Mouse (Mus musculus) limb, embryonic 15.5 days (tissue): Measurements from ENCODE around the gene Chrnb4. TPM values are rescaled to one million over a fixed set of nuclear protein-coding genes. Genes with fewer than 3 reads are reported as not detected.

Experiments
- ATAC-seq: fragments of 200-750 bp; cut with Nextera tagmentation; 2 replicates; pipeline ENCODE4 v1.8.0; 2017; ENCODE audit warnings: low read depth, moderate TSS enrichment; ENCODE audit not compliant: insufficient number of reproducible peaks, low FRiP score, low TSS enrichment
- H3K27ac ChIP-seq: fragments of 300-500 bp; sonication (generic); 2 replicates; pipeline ENCODE4 v1.5.1; 2015; ENCODE audit warnings: moderate library complexity, mild to moderate bottlenecking, inconsistent platforms
- H3K27me3 ChIP-seq: fragments of 300-500 bp; sonication (generic); 2 replicates; pipeline ENCODE4 v1.6.1; 2015; ENCODE audit warnings: inconsistent platforms
- H3K36me3 ChIP-seq: fragments of 300-500 bp; sonication (generic); 2 replicates; pipeline ENCODE4 v1.6.1; 2015; ENCODE audit warnings: inconsistent platforms
- H3K4me1 ChIP-seq: fragments of 300-500 bp; sonication (generic); 2 replicates; pipeline ENCODE4 v1.6.1; 2015; ENCODE audit warnings: inconsistent platforms
- H3K4me2 ChIP-seq: fragments of 300-500 bp; sonication (generic); 2 replicates; pipeline ENCODE4 v1.6.1; 2015; ENCODE audit warnings: mild to moderate bottlenecking, inconsistent platforms
- H3K4me3 ChIP-seq: fragments of 300-500 bp; sonication (generic); 2 replicates; pipeline ENCODE4 v1.5.1; 2015; ENCODE audit warnings: mild to moderate bottlenecking, inconsistent platforms
- H3K9ac ChIP-seq: fragments of 300-500 bp; sonication (generic); 2 replicates; pipeline ENCODE4 v1.6.1; 2015; ENCODE audit warnings: inconsistent platforms
- H3K9me3 ChIP-seq: fragments of 300-500 bp; sonication (generic); 2 replicates; pipeline ENCODE4 v1.6.1; 2016; ENCODE audit warnings: inconsistent platforms
- WGBS: fragments of 180-500 bp; shearing (Covaris S2); methylation state at CpG from one replicate; pipeline ENCODE4 v1.1.7; 2015; 5-methylcytosine and 5-hydroxymethylcytosine counted together
- polyA plus RNA-seq: library from polyadenylated mRNA; unstranded; fragments of >200 nt; fragmentation: Nextera tagmentation; extraction: Ambion mirVana; gene quantifications from 2 replicates; pipeline ENCODE4 v1.2.1, GENCODE M21; 2015

Chrnb4 gene
- polyA plus RNA-seq: 0.17 and 0.33 TPM in 2 replicates

GRCm38 (mm10) chr9:55048211-55048880 is at the start of gene Chrnb4:
Gene Chrnb4 (minus strand): TSS chr9:55048779.
- WGBS: under 1% methylated on average over 23 of the region's 23 CpGs
- peak; percentile 52 for ATAC-seq
- no peaks in the 10 kb centered on the region for H3K27me3 ChIP-seq
- peak within 1 kb of the TSS; percentile 92 for H3K4me2 ChIP-seq
- H3K4me1 ChIP-seq: peaks cover 9% of the 10 kb centered on the region; the same call in 1 of the 2 replicates
- peak within 1 kb of the TSS; percentile 47 for H3K9ac ChIP-seq
- no peaks in the 10 kb centered on the region for H3K36me3 ChIP-seq
- H3K4me3 ChIP-seq: peak within 1 kb of the TSS; percentile 49
- no peaks in the 10 kb centered on the region for H3K9me3 ChIP-seq
- H3K27ac ChIP-seq: no peak within 1 kb of the TSS

GRCm38 (mm10) chr9:55096870-55097269 is 48.3 kb upstream of the Chrnb4 start:
- no peak overlapping the region for H3K9ac ChIP-seq
- no peaks in the 10 kb centered on the region for H3K36me3 ChIP-seq
- 91% methylated on average over 4 of the region's 4 CpGs for WGBS
- H3K27ac ChIP-seq: no peak overlapping the region
- no peak for ATAC-seq
- H3K9me3 ChIP-seq: no peaks in the 10 kb centered on the region
- no peaks in the 10 kb centered on the region for H3K4me1 ChIP-seq
- H3K4me2 ChIP-seq: no peak overlapping the region
- no peaks in the 10 kb centered on the region for H3K27me3 ChIP-seq
- no peak overlapping the region for H3K4me3 ChIP-seq

GRCm38 (mm10) chr9:55096033-55096432 is 47.5 kb upstream of the Chrnb4 start:
- no peak overlapping the region for H3K4me2 ChIP-seq
- H3K4me3 ChIP-seq: no peak overlapping the region
- no peak overlapping the region for H3K27ac ChIP-seq
- H3K36me3 ChIP-seq: no peaks in the 10 kb centered on the region
- H3K9me3 ChIP-seq: no peaks in the 10 kb centered on the region
- no peak overlapping the region for H3K9ac ChIP-seq
- no peak for ATAC-seq
- WGBS: 61% methylated on average over 3 of the region's 3 CpGs
- no peaks in the 10 kb centered on the region for H3K27me3 ChIP-seq
- no peaks in the 10 kb centered on the region for H3K4me1 ChIP-seq

GRCm38 (mm10) chr9:55090141-55090540 is 41.6 kb upstream of the Chrnb4 start:
- Histone ChIP-seq H3K9me3 (no peaks in the 10 kb centered on the region), H3K9ac (no peak overlapping the region), H3K4me1 (no peaks in the 10 kb centered on the region), H3K4me2 (no peak overlapping the region), H3K36me3 (no peaks in the 10 kb centered on the region), H3K4me3 (no peak overlapping the region), H3K27ac (no peak overlapping the region), H3K27me3 (no peaks in the 10 kb centered on the region)
- 14% methylated on average over 5 of the region's 5 CpGs for WGBS
- ATAC-seq: no peak

GRCm38 (mm10) chr9:55089226-55089625 is 40.6 kb upstream of the Chrnb4 start:
- no peak overlapping the region for H3K9ac ChIP-seq
- H3K27ac ChIP-seq: no peak overlapping the region
- H3K4me1 ChIP-seq: no peaks in the 10 kb centered on the region
- H3K4me2 ChIP-seq: no peak overlapping the region
- no peaks in the 10 kb centered on the region for H3K36me3 ChIP-seq
- H3K9me3 ChIP-seq: no peaks in the 10 kb centered on the region
- H3K4me3 ChIP-seq: no peak overlapping the region
- no peak for ATAC-seq
- no peaks in the 10 kb centered on the region for H3K27me3 ChIP-seq
- 83% methylated on average over 2 of the region's 2 CpGs for WGBS

GRCm38 (mm10) chr9:55083154-55083913 is 34.8 kb upstream of the Chrnb4 start:
- Histone ChIP-seq H3K4me3 (no peak overlapping the region), H3K9ac (no peak overlapping the region), H3K36me3 (no peaks in the 10 kb centered on the region), H3K4me1 (no peaks in the 10 kb centered on the region), H3K27ac (no peak overlapping the region), H3K9me3 (no peaks in the 10 kb centered on the region), H3K27me3 (no peaks in the 10 kb centered on the region), H3K4me2 (no peak overlapping the region)
- WGBS: 10% methylated on average over 7 of the region's 7 CpGs
- no peak for ATAC-seq

GRCm38 (mm10) chr9:55067965-55068265 is 19.3 kb upstream of the Chrnb4 start:
- no peaks in the 10 kb centered on the region for H3K9me3 ChIP-seq
- no peak overlapping the region for H3K27ac ChIP-seq
- no peak for ATAC-seq
- H3K4me1 ChIP-seq: peaks cover 5% of the 10 kb centered on the region; the same call in 1 of the 2 replicates
- H3K27me3 ChIP-seq: no peaks in the 10 kb centered on the region
- 27% methylated on average over 5 of the region's 5 CpGs for WGBS
- H3K4me2 ChIP-seq: no peak overlapping the region
- no peak overlapping the region for H3K9ac ChIP-seq
- no peak overlapping the region for H3K4me3 ChIP-seq
- no peaks in the 10 kb centered on the region for H3K36me3 ChIP-seq

- H3K4me2 ChIP-seq: no peak overlapping the region
- H3K36me3 ChIP-seq: no peaks in the 10 kb centered on the region
- ATAC-seq: no peak
- no peak overlapping the region for H3K27ac ChIP-seq
- H3K4me1 ChIP-seq: peaks cover 5% of the 10 kb centered on the region; the same call in 1 of the 2 replicates
- WGBS: 28% methylated on average over 8 of the region's 8 CpGs
- no peak overlapping the region for H3K9ac ChIP-seq
- no peaks in the 10 kb centered on the region for H3K27me3 ChIP-seq
- no peaks in the 10 kb centered on the region for H3K9me3 ChIP-seq
- H3K4me3 ChIP-seq: no peak overlapping the region
These were observed 18.8 kb upstream of the Chrnb4 start for GRCm38 (mm10) chr9:55067260-55067964.

- H3K27me3 ChIP-seq: no peaks in the 10 kb centered on the region
- 80% methylated on average over 9 of the region's 9 CpGs for WGBS
- no peak overlapping the region for H3K4me2 ChIP-seq
- no peaks in the 10 kb centered on the region for H3K9me3 ChIP-seq
- H3K27ac ChIP-seq: no peak overlapping the region
- no peak overlapping the region for H3K4me3 ChIP-seq
- no peak overlapping the region for H3K9ac ChIP-seq
- H3K4me1 ChIP-seq: peaks cover 5% of the 10 kb centered on the region; the same call in 1 of the 2 replicates
- no peak for ATAC-seq
- H3K36me3 ChIP-seq: no peaks in the 10 kb centered on the region
These were observed 16.7 kb upstream of the Chrnb4 start for GRCm38 (mm10) chr9:55065241-55065640.

- H3K4me1 ChIP-seq: no peaks in the 10 kb centered on the region
- no peak overlapping the region for H3K27ac ChIP-seq
- H3K36me3 ChIP-seq: no peaks in the 10 kb centered on the region
- no peak overlapping the region for H3K9ac ChIP-seq
- no peak overlapping the region for H3K4me3 ChIP-seq
- H3K9me3 ChIP-seq: no peaks in the 10 kb centered on the region
- ATAC-seq: no peak
- WGBS: 90% methylated on average over 4 of the region's 4 CpGs
- H3K27me3 ChIP-seq: no peaks in the 10 kb centered on the region
- no peak overlapping the region for H3K4me2 ChIP-seq
These were observed 9.5 kb upstream of the Chrnb4 start for GRCm38 (mm10) chr9:55058067-55058466.

- Histone ChIP-seq H3K9ac (no peak overlapping the region), H3K9me3 (no peaks in the 10 kb centered on the region), H3K4me3 (no peak overlapping the region), H3K27me3 (no peaks in the 10 kb centered on the region), H3K27ac (no peak overlapping the region), H3K4me1 (no peaks in the 10 kb centered on the region), H3K4me2 (no peak overlapping the region), H3K36me3 (no peaks in the 10 kb centered on the region)
- no peak for ATAC-seq
- WGBS: 66% methylated on average over 2 of the region's 2 CpGs
These were observed 6.9 kb upstream of the Chrnb4 start for GRCm38 (mm10) chr9:55055386-55055930.

GRCm38 (mm10) chr9:55046764-55047163 is 1.8 kb downstream of the Chrnb4 start:
- 1% methylated on average over 3 of the region's 3 CpGs for WGBS
- H3K27ac ChIP-seq: no peak overlapping the region
- H3K9me3 ChIP-seq: no peaks in the 10 kb centered on the region
- H3K27me3 ChIP-seq: no peaks in the 10 kb centered on the region
- H3K36me3 ChIP-seq: no peaks in the 10 kb centered on the region
- H3K4me3 ChIP-seq: no peak overlapping the region
- no peak overlapping the region for H3K4me2 ChIP-seq
- ATAC-seq: no peak
- no peak overlapping the region for H3K9ac ChIP-seq
- H3K4me1 ChIP-seq: peaks cover 9% of the 10 kb centered on the region; the same call in 1 of the 2 replicates
